In genomic region chr10:80288657-80289056, GRCm38 (mm10) we compare ENCODE assay signal across 1 mouse cellular context.
TF ChIP-seq lines count a peak whose summit lies in the region.

No protein-coding gene starts in this region.

TF ChIP-seq in CH12.LX, 34 proteins besides CTCF, POLR2A, EP300 and RAD21:
- TF ChIP-seq USF2 (conservative IDR thresholded peaks at IDR 0.05; ENCODE audit: low read depth, low read length), result no peak
- TF ChIP-seq SMC3 (IDR thresholded peaks at IDR 0.05; ENCODE audit: low read depth, low read length), result 0 out of 2 replicates have a peak, but pooled peaks have one; percentile 19
